In the genomic region with DNA sequence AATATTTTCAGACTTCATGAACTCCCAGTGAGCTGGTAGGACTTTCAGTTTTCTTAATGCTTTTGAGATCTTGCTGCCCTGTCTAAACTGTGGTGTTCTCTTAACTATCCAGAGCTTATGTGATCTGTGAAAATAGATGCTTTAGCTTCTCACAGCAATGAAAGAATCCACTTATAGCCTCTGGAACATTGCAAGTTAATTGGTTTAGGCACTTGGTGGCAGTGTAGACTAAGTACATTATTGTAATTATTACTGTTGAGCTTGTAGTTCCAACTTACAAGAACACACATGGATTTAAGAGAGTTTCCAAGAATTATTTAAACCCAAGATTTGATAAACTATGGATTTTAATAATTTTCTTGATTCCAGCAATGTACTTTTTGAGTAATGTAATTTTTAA, we compare ENCODE assay signal across 24 mouse cellular contexts.
DNase-seq lines count a peak whose midpoint lies in the region; ATAC-seq and TF ChIP-seq lines count a peak whose summit lies in the region.
"Had no signal": no experiment of that assay in that cellular context is flagged by ENCODE, and none has a peak within 500 bp of the region (broad histone marks: within the 10 kb centered on the region; RNA-seq: fewer than 3 reads in every experiment).

No protein-coding gene starts in this region.

- H3K9ac ChIP-seq in heart, postnatal 0 days (replicated peaks; ENCODE audit: low read depth, low read length), result no peak overlapping the region
- H3K9ac ChIP-seq: forebrain, embryonic 12.5 days; hindbrain, embryonic 12.5 days; liver, postnatal 0 days; neural tube, embryonic 13.5 days had no signal

- no peak for TF ChIP-seq EP300 in heart, postnatal 0 days (IDR thresholded peaks at IDR 0.05; ENCODE audit: low read depth)

- intact Hi-C loops in left cerebral cortex, postnatal 25 days (cut with DNase I), result no loop called here

- peak; percentile 9 for DNase-seq in heart, postnatal 0 days (ENCODE audit: low spot score)
- DNase-seq in heart, adult 8-10 months (ENCODE audit: low spot score), result no peak
- DNase-seq in left cerebral cortex, postnatal 25 days (ENCODE audit: low spot score in 2 of 2), result peak; percentile 6 to 18
- DNase-seq in left cerebral cortex, adult 11 months (ENCODE audit: low spot score), result no peak
- DNase-seq in 416B (ENCODE audit: low read depth), result peak; percentile 2
- DNase-seq in adipocyte (ENCODE audit: low spot score), result peak; percentile 3
- no peak for DNase-seq in cerebellum, adult 8-10 months
- DNase-seq: adrenal gland, postnatal 36 days; cerebellum, adult 9-10 months; heart, postnatal 10 days; layer of hippocampus, postnatal 36 days; liver, postnatal 0 days; lung, postnatal 4 days; right cerebral cortex, postnatal 14 days; spleen, adult 18-20 months; thymus, adult 2 months had no signal

- no peak overlapping the region for H3K27ac ChIP-seq in heart, postnatal 0 days (ENCODE audit: low read depth)
- H3K27ac ChIP-seq: forebrain, embryonic 12.5 days; heart, embryonic 10.5 days; hindbrain, embryonic 12.5 days; limb, embryonic 10.5 days; neural tube, embryonic 13.5 days had no signal

- H3K9me3 ChIP-seq in heart, postnatal 0 days (replicated peaks; ENCODE audit: control insufficient read depth, low read length), result no peaks in the 10 kb centered on the region
- H3K9me3 ChIP-seq: forebrain, embryonic 12.5 days; heart, embryonic 10.5 days; hindbrain, embryonic 12.5 days; limb, embryonic 10.5 days; neural tube, embryonic 13.5 days had no signal

- H3K36me3 ChIP-seq in heart, postnatal 0 days (replicated peaks; ENCODE audit: control insufficient read depth, insufficient read depth, low read length), result no peaks in the 10 kb centered on the region
- H3K36me3 ChIP-seq: forebrain, embryonic 12.5 days; heart, embryonic 10.5 days; hindbrain, embryonic 12.5 days; limb, embryonic 10.5 days; neural tube, embryonic 13.5 days had no signal

- no peak for ATAC-seq in heart, postnatal 0 days (ENCODE audit: insufficient read depth, low read depth)
- no peak for ATAC-seq in activated CD4-positive, CD25-positive, alpha-beta regulatory T cell, adult 4 months
- ATAC-seq: CD4-positive, CD25-positive, alpha-beta regulatory T cell, adult 4 months; intestine, embryonic 16.5 days; liver, postnatal 0 days had no signal

- H3K4me1 ChIP-seq in heart, postnatal 0 days (ENCODE audit: control insufficient read depth, insufficient read depth), result no peaks in the 10 kb centered on the region
- H3K4me1 ChIP-seq: forebrain, embryonic 12.5 days; heart, embryonic 10.5 days; hindbrain, embryonic 12.5 days; limb, embryonic 10.5 days; neural tube, embryonic 13.5 days had no signal

- no peaks in the 10 kb centered on the region for H3K27me3 ChIP-seq in heart, postnatal 0 days (ENCODE audit: control insufficient read depth, insufficient read depth, low read length)
- H3K27me3 ChIP-seq: forebrain, embryonic 12.5 days; hindbrain, embryonic 12.5 days; neural tube, embryonic 13.5 days had no signal

- H3K4me3 ChIP-seq in heart, postnatal 0 days (ENCODE audit: low read depth, low read length), result no peak overlapping the region
- H3K4me3 ChIP-seq: forebrain, embryonic 12.5 days; heart, embryonic 10.5 days; hindbrain, embryonic 12.5 days; limb, embryonic 10.5 days; neural tube, embryonic 13.5 days had no signal

- no peak overlapping the region for H3K4me2 ChIP-seq in heart, postnatal 0 days (ENCODE audit: low read depth, low read length)
- H3K4me2 ChIP-seq: forebrain, embryonic 12.5 days; hindbrain, embryonic 12.5 days; neural tube, embryonic 13.5 days had no signal

- peak; percentile 12; the same call in 1 of the 2 replicates for TF ChIP-seq CTCF in heart, postnatal 0 days (IDR thresholded peaks at IDR 0.05; ENCODE audit: low read depth)

Comparison
In these comparisons a context has a peak if more than half of its experiments do, and no peak if none do; other contexts are left out.
1. DNase-seq: peak in heart, postnatal 0 days (single experiment), left cerebral cortex, postnatal 25 days (2 of 2), 416B (single experiment) and adipocyte (single experiment); none in heart, adult 8-10 months (single experiment), left cerebral cortex, adult 11 months (single experiment) and cerebellum, adult 8-10 months (single experiment).